Mouse (Mus musculus): Measurements from ENCODE around the gene Mfsd6l. TPM values are rescaled to one million over a fixed set of nuclear protein-coding genes. Genes with fewer than 3 reads are reported as not detected.

Mfsd6l gene
- polyA plus RNA-seq, 1 experiment from 2014 or later, result not detected

DNA sequence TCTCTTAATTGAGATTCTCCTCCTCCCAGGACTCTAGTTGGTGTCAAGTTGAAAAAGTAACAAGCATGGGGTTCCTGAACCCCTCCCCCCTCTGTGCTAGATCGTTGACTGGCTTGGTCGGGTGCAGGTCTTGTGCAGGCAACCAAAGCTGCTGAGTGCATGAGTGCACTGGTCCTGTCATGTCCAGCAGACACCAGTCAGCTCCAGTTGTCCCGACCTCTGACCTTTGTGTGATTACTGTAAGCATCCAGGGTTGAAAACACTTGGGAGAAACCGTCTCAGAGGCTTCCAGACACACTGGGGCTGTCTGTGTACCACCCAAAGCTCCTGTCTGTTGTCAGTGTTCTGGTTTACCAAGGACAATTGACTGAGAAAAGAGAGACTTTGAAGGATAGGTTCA is 5.6 kb upstream of the Mfsd6l start:
- no peaks in the 10 kb centered on the region for H3K9me3 ChIP-seq (ENCODE audit: control insufficient read depth, low read length)
- H3K4me3 ChIP-seq (ENCODE audit: control insufficient read depth in 1 of 2, insufficient read depth in 1 of 2, low read depth in 1 of 2, low read length in 2 of 2), result no peak overlapping the region
- no peak overlapping the region for H3K27ac ChIP-seq (replicated peaks in 1 of 2; ENCODE audit: control insufficient read depth in 1 of 2, insufficient read depth in 1 of 2, low read depth in 2 of 2, low read length in 2 of 2)
- no peaks in the 10 kb centered on the region for H3K27me3 ChIP-seq (ENCODE audit: control insufficient read depth, insufficient read depth, low read length)
- H3K4me2 ChIP-seq (ENCODE audit: low read length), result no peak overlapping the region
- ATAC-seq (ENCODE audit: insufficient number of reproducible peaks, insufficient read depth, low FRiP score, low read depth), result no peak
- 51% methylated on average over 4 of the region's 4 CpGs for WGBS
- H3K36me3 ChIP-seq (ENCODE audit: control insufficient read depth, insufficient read depth, low read length), result no peaks in the 10 kb centered on the region
- peaks cover 11 to 18% of the 10 kb centered on the region in 2 experiments for H3K4me1 ChIP-seq (ENCODE audit: control insufficient read depth in 2 of 2, insufficient read depth in 2 of 2, low read length in 2 of 2)
- no peak overlapping the region for H3K9ac ChIP-seq (ENCODE audit: low read length)

DNA sequence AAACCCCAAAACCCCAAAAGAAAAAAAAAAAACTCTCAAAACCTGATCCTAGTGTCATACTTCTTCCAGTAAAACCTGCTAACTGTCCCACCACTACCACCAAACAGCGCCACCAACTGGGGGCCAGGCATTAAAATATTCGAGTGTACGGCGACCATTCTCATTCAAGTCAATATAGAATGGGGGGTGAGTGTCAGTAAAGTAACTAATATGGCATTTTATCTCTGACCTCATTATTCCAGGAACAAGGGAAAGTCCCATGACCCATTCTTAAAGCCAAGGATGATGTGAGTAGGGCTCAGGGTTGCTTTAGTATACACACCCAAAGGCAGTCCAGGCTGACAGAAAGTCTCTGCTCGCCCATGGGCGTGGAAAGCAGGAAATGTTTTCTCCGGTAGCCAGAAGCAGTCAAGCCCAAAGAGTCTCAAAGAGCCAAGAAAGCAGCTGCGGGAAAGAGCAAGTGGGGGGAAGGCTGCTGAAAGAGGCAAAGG is 2.0 kb upstream of the Mfsd6l start:
- Histone ChIP-seq H3K4me1 (ENCODE audit: control insufficient read depth in 2 of 2, insufficient read depth in 2 of 2, low read length in 2 of 2) (peaks cover 0 to 2% of the 10 kb centered on the region in 2 experiments; a peak in 3 of 4 replicates), H3K27ac (replicated peaks in 1 of 2; ENCODE audit: control insufficient read depth in 1 of 2, insufficient read depth in 1 of 2, low read depth in 2 of 2, low read length in 2 of 2) (no peak overlapping the region), H3K36me3 (ENCODE audit: control insufficient read depth, insufficient read depth, low read length) (no peaks in the 10 kb centered on the region), H3K9me3 (ENCODE audit: control insufficient read depth, low read length) (no peaks in the 10 kb centered on the region), H3K9ac (ENCODE audit: low read length) (no peak overlapping the region), H3K4me3 (ENCODE audit: control insufficient read depth in 1 of 2, insufficient read depth in 1 of 2, low read depth in 1 of 2, low read length in 2 of 2) (no peak overlapping the region), H3K4me2 (ENCODE audit: low read length) (no peak overlapping the region), H3K27me3 (ENCODE audit: control insufficient read depth, insufficient read depth, low read length) (peaks cover 13% of the 10 kb centered on the region; the same call in 1 of the 2 replicates)
- whole genome bisulfite sequencing, result 26% methylated on average over 8 of the region's 8 CpGs
- no peak for ATAC-seq (ENCODE audit: insufficient number of reproducible peaks, insufficient read depth, low FRiP score, low read depth)

DNA sequence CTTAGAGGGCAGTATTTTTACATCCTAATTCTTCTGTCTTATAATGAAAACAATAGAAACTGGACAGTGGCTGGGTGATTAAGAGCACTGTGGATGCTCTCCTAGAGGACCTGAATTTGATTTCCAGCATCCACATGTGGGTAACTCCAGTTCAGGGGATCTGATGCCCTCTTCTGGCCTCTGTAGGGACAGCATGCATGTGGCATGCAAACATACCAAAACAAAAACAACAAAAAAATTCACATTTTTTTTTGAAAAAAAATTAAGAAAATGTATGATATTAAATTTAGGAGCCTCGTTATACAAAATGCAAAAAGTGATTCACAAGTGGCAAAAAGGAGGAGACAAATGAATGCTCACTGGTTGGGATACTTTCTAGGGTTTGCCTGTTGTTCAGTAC is 3.6 kb downstream of the Mfsd6l start:
- no peak for ATAC-seq (ENCODE audit: insufficient number of reproducible peaks, insufficient read depth, low FRiP score, low read depth)
- WGBS, result 38% methylated on average over 1 of the region's 1 CpGs

DNA sequence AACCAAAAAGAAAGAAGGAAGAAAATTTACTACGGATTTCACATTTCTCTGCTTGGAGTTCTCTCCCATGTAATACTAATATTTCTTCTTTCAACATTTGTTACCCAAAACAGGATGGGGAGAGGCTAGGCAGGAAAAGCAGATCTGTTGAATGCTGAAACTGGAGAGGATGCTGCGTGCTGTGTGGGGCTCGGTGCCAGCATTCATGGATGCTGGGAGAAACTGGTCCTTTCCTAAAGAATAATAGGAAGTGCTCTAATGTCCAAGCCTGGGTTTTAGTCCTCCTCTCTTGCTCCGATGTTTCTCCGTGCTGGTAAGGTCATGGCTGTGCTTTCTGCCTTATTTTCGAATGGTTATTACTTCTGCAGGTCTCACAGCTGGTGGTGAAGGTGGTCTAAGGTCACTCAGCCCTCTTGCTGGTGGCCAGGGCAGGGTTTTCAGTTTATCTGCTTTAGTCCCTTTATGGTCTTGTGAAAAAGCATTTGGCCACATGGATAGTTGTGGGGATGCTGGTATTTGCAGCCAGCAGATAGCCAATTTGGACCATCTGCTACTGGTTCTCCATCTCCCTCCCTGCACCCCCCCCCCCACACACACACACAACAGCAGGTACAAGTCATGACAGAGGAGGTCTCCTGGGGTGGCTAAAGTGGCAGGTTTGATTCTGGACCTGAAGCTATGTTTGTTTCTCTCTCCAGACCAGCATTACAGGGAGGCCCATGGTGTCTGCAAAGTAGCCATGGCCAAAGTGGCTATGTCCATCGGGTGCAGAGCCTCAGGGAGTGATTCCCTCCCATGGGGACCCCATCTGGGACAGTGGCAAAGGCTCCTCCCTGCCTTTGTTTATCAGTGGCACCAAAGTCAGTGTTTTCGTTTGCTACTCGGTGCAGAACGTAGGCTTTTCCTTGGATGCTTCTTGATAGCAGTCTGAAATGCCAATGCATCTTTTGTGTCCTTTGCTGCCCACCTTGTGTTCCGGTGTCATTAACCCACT is 6.3 kb downstream of the Mfsd6l start:
- H3K27me3 ChIP-seq (ENCODE audit: control insufficient read depth, insufficient read depth, low read length), result no peaks in the 10 kb centered on the region
- H3K4me3 ChIP-seq (ENCODE audit: control insufficient read depth in 1 of 2, insufficient read depth in 1 of 2, low read depth in 1 of 2, low read length in 2 of 2), result no peak overlapping the region
- no peak overlapping the region for H3K27ac ChIP-seq (replicated peaks in 1 of 2; ENCODE audit: control insufficient read depth in 1 of 2, insufficient read depth in 1 of 2, low read depth in 2 of 2, low read length in 2 of 2)
- peaks cover 0 to 4% of the 10 kb centered on the region in 2 experiments; a peak in 3 of 4 replicates for H3K4me1 ChIP-seq (ENCODE audit: control insufficient read depth in 2 of 2, insufficient read depth in 2 of 2, low read length in 2 of 2)
- no peak overlapping the region for H3K4me2 ChIP-seq (ENCODE audit: low read length)
- ATAC-seq (ENCODE audit: insufficient number of reproducible peaks, insufficient read depth, low FRiP score, low read depth), result no peak
- no peak overlapping the region for H3K9ac ChIP-seq (ENCODE audit: low read length)
- 74% methylated on average over 11 of the region's 11 CpGs for WGBS
- no peaks in the 10 kb centered on the region for H3K36me3 ChIP-seq (ENCODE audit: control insufficient read depth, insufficient read depth, low read length)
- 0 out of 2 replicates have a peak, but pooled peaks cover 3% of the 10 kb centered on the region for H3K9me3 ChIP-seq (ENCODE audit: control insufficient read depth, low read length)

More for the DNA sequence above, 3.6 kb downstream of the Mfsd6l start:
- Histone ChIP-seq H3K9me3 (ENCODE audit: control insufficient read depth, low read length) (0 out of 2 replicates have a peak, but pooled peaks cover 3% of the 10 kb centered on the region), H3K36me3 (ENCODE audit: control insufficient read depth, insufficient read depth, low read length) (no peaks in the 10 kb centered on the region), H3K4me1 (ENCODE audit: control insufficient read depth in 2 of 2, insufficient read depth in 2 of 2, low read length in 2 of 2) (no peaks in the 10 kb centered on the region; a peak in 2 of 4 replicates), H3K27me3 (ENCODE audit: control insufficient read depth, insufficient read depth, low read length) (peaks cover 13% of the 10 kb centered on the region; the same call in 1 of the 2 replicates), H3K9ac (ENCODE audit: low read length) (no peak overlapping the region), H3K4me2 (ENCODE audit: low read length) (no peak overlapping the region), H3K4me3 (ENCODE audit: control insufficient read depth in 1 of 2, insufficient read depth in 1 of 2, low read depth in 1 of 2, low read length in 2 of 2) (no peak overlapping the region), H3K27ac (replicated peaks in 1 of 2; ENCODE audit: control insufficient read depth in 1 of 2, insufficient read depth in 1 of 2, low read depth in 2 of 2, low read length in 2 of 2) (no peak overlapping the region)

DNA sequence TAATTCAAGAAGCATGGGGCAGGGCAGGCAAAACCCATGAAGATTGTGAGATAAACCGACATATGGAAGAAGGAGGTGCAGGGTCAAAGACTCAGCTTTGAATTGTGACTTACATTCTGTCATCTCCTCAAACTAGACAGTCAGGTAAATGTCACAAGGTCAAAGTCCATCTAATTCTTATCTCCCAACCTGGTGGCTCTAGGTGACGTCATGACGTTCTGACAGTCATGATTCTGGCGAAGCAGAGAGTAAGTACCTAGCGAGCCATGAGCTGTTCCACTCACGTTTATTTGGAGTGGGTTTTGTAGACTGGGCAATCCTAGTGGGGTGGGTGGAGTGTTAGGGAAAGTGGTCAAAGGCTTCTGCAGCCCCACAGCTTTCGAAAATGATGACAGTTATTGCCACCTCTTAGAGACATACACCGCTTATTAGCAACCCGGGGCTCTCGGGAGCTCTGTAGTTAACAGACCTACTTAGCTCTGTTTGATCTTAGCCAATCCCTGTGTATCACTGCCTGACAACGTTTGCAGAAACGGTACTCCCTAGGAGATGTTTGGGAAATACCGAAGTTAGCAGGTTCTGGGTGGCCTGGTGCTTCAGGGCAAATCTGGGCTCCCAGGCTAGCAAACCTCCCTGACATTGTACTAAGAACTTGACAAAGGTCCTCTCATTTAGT is 8.5 kb downstream of the Mfsd6l start:
- Histone ChIP-seq H3K27me3 (ENCODE audit: control insufficient read depth, insufficient read depth, low read length) (no peaks in the 10 kb centered on the region), H3K4me2 (ENCODE audit: low read length) (no peak overlapping the region), H3K4me1 (ENCODE audit: control insufficient read depth in 2 of 2, insufficient read depth in 2 of 2, low read length in 2 of 2) (peaks cover 0 to 4% of the 10 kb centered on the region in 2 experiments; a peak in 3 of 4 replicates), H3K9me3 (ENCODE audit: control insufficient read depth, low read length) (0 out of 2 replicates have a peak, but pooled peaks cover under 1% of the 10 kb centered on the region), H3K27ac (replicated peaks in 1 of 2; ENCODE audit: control insufficient read depth in 1 of 2, insufficient read depth in 1 of 2, low read depth in 2 of 2, low read length in 2 of 2) (no peak overlapping the region), H3K36me3 (ENCODE audit: control insufficient read depth, insufficient read depth, low read length) (no peaks in the 10 kb centered on the region), H3K9ac (ENCODE audit: low read length) (no peak overlapping the region), H3K4me3 (ENCODE audit: control insufficient read depth in 1 of 2, insufficient read depth in 1 of 2, low read depth in 1 of 2, low read length in 2 of 2) (no peak overlapping the region)
- WGBS, result 70% methylated on average over 13 of the region's 13 CpGs
- ATAC-seq (ENCODE audit: insufficient number of reproducible peaks, insufficient read depth, low FRiP score, low read depth), result no peak

DNA sequence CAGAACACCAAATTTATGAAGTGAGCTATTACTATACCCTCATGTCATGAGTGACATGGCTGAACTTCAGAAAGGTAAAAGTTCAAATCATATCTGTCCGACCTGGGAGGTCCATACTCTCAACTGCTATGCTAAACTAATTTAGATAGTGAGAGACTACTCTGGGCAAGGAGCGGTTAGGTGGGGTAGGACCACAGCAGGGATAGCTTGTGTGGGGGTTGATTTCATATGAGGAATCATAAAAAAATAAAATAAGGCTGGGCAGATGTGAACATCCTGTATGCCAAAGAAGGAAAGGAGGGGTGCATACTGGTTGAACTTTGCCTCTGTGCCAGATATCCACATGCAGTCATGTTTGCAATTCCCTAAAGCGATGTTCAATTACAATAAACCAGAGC is 9.0 kb downstream of the Mfsd6l start:
- WGBS, result 75% methylated on average over 3 of the region's 3 CpGs
- no peaks in the 10 kb centered on the region for H3K27me3 ChIP-seq (ENCODE audit: control insufficient read depth, insufficient read depth, low read length)
- no peak overlapping the region for H3K27ac ChIP-seq (replicated peaks in 1 of 2; ENCODE audit: control insufficient read depth in 1 of 2, insufficient read depth in 1 of 2, low read depth in 2 of 2, low read length in 2 of 2)
- peaks cover 0 to 4% of the 10 kb centered on the region in 2 experiments; a peak in 3 of 4 replicates for H3K4me1 ChIP-seq (ENCODE audit: control insufficient read depth in 2 of 2, insufficient read depth in 2 of 2, low read length in 2 of 2)
- no peaks in the 10 kb centered on the region for H3K36me3 ChIP-seq (ENCODE audit: control insufficient read depth, insufficient read depth, low read length)
- no peak for ATAC-seq (ENCODE audit: insufficient number of reproducible peaks, insufficient read depth, low FRiP score, low read depth)
- H3K9ac ChIP-seq (ENCODE audit: low read length), result no peak overlapping the region
- no peak overlapping the region for H3K4me2 ChIP-seq (ENCODE audit: low read length)
- no peaks in the 10 kb centered on the region for H3K9me3 ChIP-seq (ENCODE audit: control insufficient read depth, low read length)
- no peak overlapping the region for H3K4me3 ChIP-seq (ENCODE audit: control insufficient read depth in 1 of 2, insufficient read depth in 1 of 2, low read depth in 1 of 2, low read length in 2 of 2)

DNA sequence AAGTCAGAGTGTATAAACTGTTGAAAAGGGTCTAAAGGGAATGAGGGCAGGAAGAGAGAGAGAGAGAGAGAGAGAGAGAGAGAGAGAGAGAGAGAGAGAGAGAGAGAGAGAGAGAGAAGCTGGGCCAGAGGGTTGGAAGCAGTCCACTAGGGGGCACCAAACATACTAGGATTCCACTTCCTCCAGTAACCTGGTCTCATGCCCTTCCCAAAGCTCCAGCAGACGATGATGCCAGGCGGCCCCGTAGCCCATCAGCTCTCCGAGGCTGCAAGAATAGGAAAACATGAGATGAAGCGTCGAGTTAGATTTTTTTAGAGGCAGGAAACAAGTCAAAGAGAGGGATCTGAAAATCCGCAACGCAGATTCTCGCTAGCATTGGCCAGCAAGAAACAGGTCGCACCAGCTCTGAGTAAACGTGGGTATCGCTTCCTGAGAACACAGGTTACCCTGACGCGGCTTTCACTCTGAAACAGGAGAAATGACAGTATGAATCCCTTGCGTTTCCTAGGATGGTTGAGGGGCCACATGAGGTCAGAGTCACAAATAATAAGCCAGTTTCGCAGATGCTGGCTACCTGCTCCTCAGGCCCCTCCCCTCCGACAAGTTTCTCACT is 10.6 kb downstream of the Mfsd6l start:
- Histone ChIP-seq H3K4me3 (ENCODE audit: control insufficient read depth in 1 of 2, insufficient read depth in 1 of 2, low read depth in 1 of 2, low read length in 2 of 2) (peak overlapping the region; percentile 16 to 27), H3K9me3 (ENCODE audit: control insufficient read depth, low read length) (no peaks in the 10 kb centered on the region), H3K27ac (replicated peaks in 1 of 2; ENCODE audit: control insufficient read depth in 1 of 2, insufficient read depth in 1 of 2, low read depth in 2 of 2, low read length in 2 of 2) (no peak overlapping the region), H3K4me1 (ENCODE audit: control insufficient read depth in 2 of 2, insufficient read depth in 2 of 2, low read length in 2 of 2) (peaks cover 0 to 4% of the 10 kb centered on the region in 2 experiments; a peak in 3 of 4 replicates), H3K9ac (ENCODE audit: low read length) (peak overlapping the region; percentile 18; the same call in 1 of the 2 replicates), H3K36me3 (ENCODE audit: control insufficient read depth, insufficient read depth, low read length) (no peaks in the 10 kb centered on the region), H3K27me3 (ENCODE audit: control insufficient read depth, insufficient read depth, low read length) (no peaks in the 10 kb centered on the region), H3K4me2 (ENCODE audit: low read length) (peak overlapping the region; percentile 67)
- WGBS, result 22% methylated on average over 17 of the region's 17 CpGs
- no peak for ATAC-seq (ENCODE audit: insufficient number of reproducible peaks, insufficient read depth, low FRiP score, low read depth)
